Mouse (Mus musculus): ENCODE results near the gene Trip6. TPM values are rescaled to one million over a fixed set of nuclear protein-coding genes. Genes with fewer than 3 reads are reported as not detected.
"Not testable (repeated sequence)": the region's sequence is repeated elsewhere in the genome, so short reads cannot be mapped to it uniquely, and the experiment has no call there.

Trip6 gene
- polyA plus RNA-seq, 1 experiment from 2014 or later: 107 TPM

DNA sequence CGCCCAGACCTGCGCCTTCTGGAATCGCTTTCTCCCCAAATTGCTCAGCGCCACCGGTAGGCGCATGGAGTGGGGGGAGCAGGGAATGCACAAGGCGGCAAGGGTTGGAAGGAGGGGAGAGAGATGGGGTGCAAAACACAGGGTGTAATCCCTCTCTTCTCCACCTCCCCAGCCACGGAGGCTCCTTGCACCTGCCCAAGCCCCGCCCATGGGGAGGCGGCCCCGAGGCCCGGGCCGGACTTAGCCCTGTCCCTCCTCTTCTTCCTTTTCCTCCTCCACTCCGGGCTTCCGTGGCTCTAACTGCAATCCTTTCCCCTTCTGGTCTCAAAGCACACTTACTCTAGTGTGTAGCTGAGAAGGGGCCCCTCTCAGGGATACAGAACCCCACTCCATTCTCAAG is 20.9 kb downstream of the Trip6 start:
- H3K9me3 ChIP-seq: no peaks in the 10 kb centered on the region
- peaks cover 22% of the 10 kb centered on the region for H3K4me1 ChIP-seq
- no peak overlapping the region; the same call in 1 of the 2 replicates for H3K27ac ChIP-seq
- peaks cover 36% of the 10 kb centered on the region for H3K36me3 ChIP-seq
- peak overlapping the region; percentile 100 for H3K4me2 ChIP-seq (replicated peaks)
- H3K9ac ChIP-seq: peak overlapping the region; percentile 78
- ATAC-seq (ENCODE audit: low FRiP score, low read depth): 0 out of 2 replicates have a peak, but pooled peaks have one; percentile 13
- H3K4me3 ChIP-seq: peak overlapping the region; percentile 61
- 1% methylated on average over 15 of the region's 15 CpGs for WGBS
- H3K27me3 ChIP-seq: peaks cover 49% of the 10 kb centered on the region

DNA sequence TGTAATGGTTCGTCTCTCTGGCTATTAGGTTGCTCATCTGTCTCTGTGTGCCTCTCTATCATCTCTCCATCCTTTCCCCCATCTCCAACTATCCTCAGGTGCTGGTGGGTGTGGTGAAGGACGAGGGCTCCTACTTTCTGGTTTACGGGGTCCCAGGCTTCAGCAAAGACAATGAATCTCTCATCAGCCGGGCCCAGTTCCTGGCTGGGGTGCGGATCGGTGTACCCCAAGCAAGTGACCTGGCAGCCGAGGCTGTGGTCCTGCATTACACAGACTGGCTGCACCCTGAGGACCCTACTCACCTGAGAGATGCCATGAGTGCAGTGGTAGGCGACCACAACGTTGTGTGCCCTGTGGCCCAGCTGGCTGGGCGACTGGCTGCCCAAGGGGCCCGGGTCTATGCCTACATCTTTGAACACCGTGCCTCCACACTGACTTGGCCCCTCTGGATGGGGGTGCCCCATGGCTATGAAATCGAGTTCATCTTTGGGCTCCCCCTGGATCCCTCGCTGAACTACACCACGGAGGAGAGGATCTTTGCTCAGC is 22.8 kb downstream of the Trip6 start:
- peaks cover 18% of the 10 kb centered on the region for H3K36me3 ChIP-seq
- H3K4me3 ChIP-seq: no peak overlapping the region
- H3K27ac ChIP-seq: no peak overlapping the region
- H3K9ac ChIP-seq: no peak overlapping the region
- peak overlapping the region; percentile 14; the same call in 1 of the 2 replicates for H3K4me2 ChIP-seq (replicated peaks)
- peaks cover 65% of the 10 kb centered on the region for H3K27me3 ChIP-seq
- ATAC-seq (ENCODE audit: low FRiP score, low read depth): no peak
- H3K9me3 ChIP-seq: no peaks in the 10 kb centered on the region
- peaks cover 34% of the 10 kb centered on the region for H3K4me1 ChIP-seq
- WGBS: 76% methylated on average over 15 of the region's 15 CpGs

DNA sequence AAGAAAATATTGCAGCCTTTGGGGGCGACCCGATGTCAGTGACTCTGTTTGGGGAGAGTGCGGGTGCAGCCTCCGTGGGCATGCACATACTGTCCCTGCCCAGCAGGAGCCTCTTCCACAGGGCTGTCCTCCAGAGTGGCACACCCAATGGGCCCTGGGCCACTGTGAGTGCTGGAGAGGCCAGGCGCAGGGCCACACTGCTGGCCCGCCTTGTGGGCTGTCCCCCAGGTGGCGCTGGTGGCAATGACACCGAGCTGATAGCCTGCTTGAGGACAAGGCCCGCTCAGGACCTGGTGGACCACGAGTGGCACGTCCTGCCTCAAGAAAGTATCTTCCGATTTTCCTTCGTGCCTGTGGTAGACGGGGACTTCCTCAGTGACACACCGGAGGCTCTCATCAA is 23.5 kb downstream of the Trip6 start:
- Histone ChIP-seq H3K9ac (no peak overlapping the region), H3K27ac (no peak overlapping the region), H3K4me3 (peak overlapping the region; percentile 47; the same call in 1 of the 2 replicates), H3K27me3 (peaks cover 70% of the 10 kb centered on the region), H3K4me1 (peaks cover 34% of the 10 kb centered on the region), H3K9me3 (no peaks in the 10 kb centered on the region), H3K4me2 (replicated peaks) (no peak overlapping the region; the same call in 1 of the 2 replicates), H3K36me3 (peaks cover 10% of the 10 kb centered on the region)
- 22% methylated on average over 15 of the region's 15 CpGs for WGBS
- ATAC-seq (ENCODE audit: low FRiP score, low read depth): no peak

- H3K36me3 ChIP-seq: 0 out of 2 replicates have a peak, but pooled peaks cover under 1% of the 10 kb centered on the region
- peaks cover 26% of the 10 kb centered on the region for H3K4me1 ChIP-seq
- H3K27ac ChIP-seq: no peak overlapping the region
- peak overlapping the region; percentile 15 for H3K9ac ChIP-seq
- WGBS: 54% methylated on average over 13 of the region's 13 CpGs
- peak overlapping the region; percentile 47 for H3K4me3 ChIP-seq
- no peak for ATAC-seq (ENCODE audit: low FRiP score, low read depth)
- H3K4me2 ChIP-seq (replicated peaks): peak overlapping the region; percentile 75
- H3K9me3 ChIP-seq: no peaks in the 10 kb centered on the region
- peaks cover 76% of the 10 kb centered on the region for H3K27me3 ChIP-seq
Measured at GRCm38 (mm10) chr5:137289591-137290365, 24.4 kb downstream of the Trip6 start.

GRCm38 (mm10) chr5:137288999-137289470 is 25.2 kb downstream of the Trip6 start:
- Histone ChIP-seq H3K9me3 (no peaks in the 10 kb centered on the region), H3K27ac (no peak overlapping the region), H3K9ac (peak overlapping the region; percentile 15; the same call in 1 of the 2 replicates), H3K4me2 (replicated peaks) (peak overlapping the region; percentile 75), H3K4me1 (peaks cover 24% of the 10 kb centered on the region), H3K4me3 (peak overlapping the region; percentile 47), H3K27me3 (peaks cover 76% of the 10 kb centered on the region), H3K36me3 (no peaks in the 10 kb centered on the region)
- 2% methylated on average over 25 of the region's 25 CpGs for WGBS
- no peak; the same call in 1 of the 2 replicates for ATAC-seq (ENCODE audit: low FRiP score, low read depth)

- no peak for ATAC-seq (ENCODE audit: low FRiP score, low read depth)
- H3K9me3 ChIP-seq: no peaks in the 10 kb centered on the region
- H3K4me3 ChIP-seq: peak overlapping the region; percentile 47
- peak overlapping the region; percentile 75 for H3K4me2 ChIP-seq (replicated peaks)
- H3K36me3 ChIP-seq: no peaks in the 10 kb centered on the region
- peaks cover 20% of the 10 kb centered on the region for H3K4me1 ChIP-seq
- H3K9ac ChIP-seq: peak overlapping the region; percentile 66
- H3K27ac ChIP-seq: no peak overlapping the region
- peaks cover 74% of the 10 kb centered on the region for H3K27me3 ChIP-seq
- under 1% methylated on average over 57 of the region's 65 CpGs for WGBS
Measured at GRCm38 (mm10) chr5:137287953-137288743, 26.1 kb downstream of the Trip6 start.

DNA sequence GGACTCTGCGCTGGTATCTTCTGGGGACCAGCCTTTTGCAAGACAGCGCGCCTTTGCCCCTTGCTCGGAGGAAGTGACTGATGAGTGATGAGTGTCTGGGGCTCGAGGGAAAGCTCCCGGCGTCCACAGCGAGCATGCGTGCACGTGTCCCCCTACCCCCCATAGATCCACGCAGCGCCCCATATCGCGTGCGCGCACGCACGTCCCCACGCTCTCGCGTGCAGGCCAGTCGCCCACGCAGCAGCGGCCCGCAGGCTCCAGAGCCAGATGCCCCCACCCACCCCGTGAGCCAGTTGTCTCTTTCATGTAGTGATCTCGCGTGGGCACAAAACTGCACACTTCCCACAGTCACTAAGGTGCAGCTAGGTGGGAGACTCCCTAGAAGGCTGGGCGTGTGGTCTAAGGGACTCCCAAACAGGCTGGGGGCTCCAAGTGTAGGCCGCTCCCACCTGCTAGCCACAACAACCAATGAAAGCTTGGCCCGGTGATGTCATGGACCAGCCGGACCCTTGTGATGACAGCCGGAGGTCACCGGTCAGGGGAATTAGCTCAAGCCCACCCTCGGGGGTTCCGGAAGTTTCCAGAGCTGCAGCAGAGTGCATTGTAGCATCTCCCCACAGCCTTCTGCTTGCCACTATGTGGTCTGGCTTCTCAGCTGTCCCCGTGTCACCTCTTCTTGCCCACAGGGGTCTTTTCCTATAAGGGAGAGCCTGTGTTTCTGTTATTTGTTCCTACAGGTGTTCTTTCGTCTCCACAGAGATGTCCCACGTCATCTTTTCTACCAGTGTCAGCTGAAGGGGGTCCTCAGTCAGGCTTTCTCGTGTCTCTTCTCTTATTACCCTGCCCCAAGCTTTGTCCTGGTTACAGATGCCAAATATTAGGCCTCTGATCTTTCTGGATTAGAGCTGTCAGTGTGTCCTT is 26.9 kb downstream of the Trip6 start, which contains the start of gene Ache:
Gene Ache, plus strand, starts transcription at position 488 of the 921 bp plus-strand sequence.
- peaks cover 66% of the 10 kb centered on the region for H3K27me3 ChIP-seq
- H3K9ac ChIP-seq: peak within 1 kb of the TSS; percentile 66
- no peak within 1 kb of the TSS for H3K27ac ChIP-seq
- no peaks in the 10 kb centered on the region for H3K36me3 ChIP-seq
- H3K4me2 ChIP-seq (replicated peaks): peak within 1 kb of the TSS; percentile 75
- ATAC-seq (ENCODE audit: low FRiP score, low read depth): peak; percentile 17; the same call in 1 of the 2 replicates
- 1% methylated on average over 40 of the region's 40 CpGs for WGBS
- peaks cover 16% of the 10 kb centered on the region for H3K4me1 ChIP-seq
- H3K9me3 ChIP-seq: 0 out of 2 replicates have a peak, but pooled peaks cover 4% of the 10 kb centered on the region
- peak within 1 kb of the TSS; percentile 47 for H3K4me3 ChIP-seq

DNA sequence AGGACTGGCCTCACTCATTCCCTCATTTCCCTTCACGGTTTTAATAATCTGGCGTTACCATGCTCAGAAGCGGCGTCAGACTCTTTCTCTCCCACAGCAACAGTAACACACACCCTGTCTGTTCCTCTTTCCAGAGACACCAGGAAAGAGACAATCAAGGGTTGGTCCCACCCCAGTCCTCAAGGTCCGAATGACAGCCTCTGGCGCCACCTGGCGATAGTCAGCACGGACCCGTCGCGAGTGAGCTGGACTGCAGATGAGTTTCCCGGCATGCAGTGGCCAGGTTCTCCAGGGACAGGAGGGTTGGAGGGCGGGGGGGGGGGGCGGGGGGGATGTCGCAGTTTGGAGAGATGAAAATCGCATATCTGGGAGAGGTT is 27.6 kb downstream of the Trip6 start:
- peak overlapping the region; percentile 47 for H3K4me3 ChIP-seq
- ATAC-seq (ENCODE audit: low FRiP score, low read depth): peak; percentile 52; the same call in 1 of the 2 replicates
- peaks cover 59% of the 10 kb centered on the region for H3K27me3 ChIP-seq
- peak overlapping the region; percentile 75 for H3K4me2 ChIP-seq (replicated peaks)
- no peaks in the 10 kb centered on the region for H3K36me3 ChIP-seq
- no peak overlapping the region for H3K27ac ChIP-seq
- 2% methylated on average over 13 of the region's 16 CpGs for WGBS
- H3K9me3 ChIP-seq: 0 out of 2 replicates have a peak, but pooled peaks cover 4% of the 10 kb centered on the region
- H3K4me1 ChIP-seq: peaks cover 16% of the 10 kb centered on the region
- H3K9ac ChIP-seq: no peak overlapping the region; the same call in 1 of the 2 replicates

DNA sequence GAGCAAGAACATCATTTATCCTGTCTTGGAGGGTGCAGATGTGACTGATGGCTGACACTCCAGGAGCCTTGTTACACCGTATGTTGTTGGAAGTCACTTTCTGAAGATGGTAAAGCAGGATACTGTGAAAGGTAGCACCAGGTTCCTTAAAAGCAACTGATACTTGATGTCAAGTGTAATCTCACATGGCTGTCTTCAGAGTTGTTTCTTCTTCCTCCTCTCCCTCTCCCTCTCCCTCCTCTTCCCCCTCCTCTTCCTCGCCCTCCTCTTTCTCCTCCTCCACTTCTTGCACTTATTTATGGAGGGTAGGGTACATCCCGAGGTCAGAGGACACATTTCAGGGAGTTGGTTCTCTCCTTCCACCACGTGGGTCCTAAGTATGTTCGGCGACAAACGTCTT is 28.2 kb downstream of the Trip6 start:
- ATAC-seq (ENCODE audit: low FRiP score, low read depth): no peak
- WGBS: 44% methylated on average over 7 of the region's 7 CpGs
- peaks cover 16% of the 10 kb centered on the region for H3K4me1 ChIP-seq
- H3K9me3 ChIP-seq: 0 out of 2 replicates have a peak, but pooled peaks cover 4% of the 10 kb centered on the region
- H3K9ac ChIP-seq: no peak overlapping the region
- H3K4me2 ChIP-seq (replicated peaks): no peak overlapping the region
- H3K4me3 ChIP-seq: no peak overlapping the region
- H3K27me3 ChIP-seq: peaks cover 53% of the 10 kb centered on the region
- H3K27ac ChIP-seq: no peak overlapping the region
- no peaks in the 10 kb centered on the region for H3K36me3 ChIP-seq

GRCm38 (mm10) chr5:137285045-137285444 is 29.2 kb downstream of the Trip6 start:
- Histone ChIP-seq H3K4me3 (no peak overlapping the region), H3K4me2 (replicated peaks) (no peak overlapping the region), H3K9ac (no peak overlapping the region), H3K9me3 (0 out of 2 replicates have a peak, but pooled peaks cover 4% of the 10 kb centered on the region), H3K27me3 (peaks cover 43% of the 10 kb centered on the region), H3K36me3 (no peaks in the 10 kb centered on the region), H3K27ac (no peak overlapping the region), H3K4me1 (peaks cover 16% of the 10 kb centered on the region)
- ATAC-seq (ENCODE audit: low FRiP score, low read depth): no peak
- WGBS: 58% methylated on average over 5 of the region's 5 CpGs

DNA sequence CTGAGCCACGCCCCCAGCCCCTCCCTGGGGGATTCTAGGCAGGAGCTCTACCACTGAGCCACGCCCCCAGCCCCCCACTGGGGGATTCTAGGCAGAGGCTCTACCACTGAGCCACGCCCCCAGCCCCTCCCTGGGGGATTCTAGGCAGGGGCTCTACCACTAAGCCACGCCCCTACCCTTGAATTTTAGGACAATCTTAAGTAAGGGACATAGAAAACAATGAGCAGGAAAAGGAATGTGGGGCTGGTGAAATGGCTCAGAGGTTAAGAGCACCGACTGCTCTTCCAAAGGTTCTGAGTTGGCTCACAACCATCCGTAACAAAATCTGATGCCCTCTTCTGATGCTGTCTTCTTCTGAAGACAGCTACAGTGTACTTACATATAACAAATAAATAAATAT is 29.8 kb downstream of the Trip6 start:
- not testable (repeated sequence) for H3K9me3 ChIP-seq; H3K4me3 ChIP-seq; H3K4me2 ChIP-seq (replicated peaks); H3K9ac ChIP-seq; H3K36me3 ChIP-seq; H3K27ac ChIP-seq; ATAC-seq (ENCODE audit: low FRiP score, low read depth)
- WGBS: 75% methylated on average over 5 of the region's 6 CpGs
- Histone ChIP-seq H3K27me3 (peaks cover 37% of the 10 kb centered on the region), H3K4me1 (peaks cover 16% of the 10 kb centered on the region)
